Mouse (Mus musculus) spleen, postnatal 14 days (tissue): Measurements from ENCODE around the gene Zc3h15.

Experiments
- DNase-seq, 2 experiments: peaks; one replicate each; pipeline ENCODE4 v3.0.0; 2021 to 2022; ENCODE audit warnings: low spot score in 2 of 2

The Zc3h15 gene

GRCm38 (mm10) chr2:83673843-83674242 lies 29.6 kb downstream of the Zc3h15 start:
- DNase-seq, result no peak

- no peak for DNase-seq
Observed at GRCm38 (mm10) chr2:83674421-83674820, 30.2 kb downstream of the Zc3h15 start.

GRCm38 (mm10) chr2:83674896-83675295 lies 30.7 kb downstream of the Zc3h15 start:
- no peak for DNase-seq

GRCm38 (mm10) chr2:83675681-83676080 lies 31.4 kb downstream of the Zc3h15 start:
- DNase-seq, result no peak

GRCm38 (mm10) chr2:83676226-83676870 lies 32.1 kb downstream of the Zc3h15 start:
- no peak for DNase-seq

- no peak for DNase-seq
Observed at GRCm38 (mm10) chr2:83681332-83681731, 37.1 kb downstream of the Zc3h15 start.

- no peak for DNase-seq
Observed at GRCm38 (mm10) chr2:83681785-83682184, 37.5 kb downstream of the Zc3h15 start.

- DNase-seq, result no peak
Observed at GRCm38 (mm10) chr2:83682282-83682681, 38.0 kb downstream of the Zc3h15 start.

- DNase-seq, result no peak
Observed at GRCm38 (mm10) chr2:83683731-83684519, 39.7 kb downstream of the Zc3h15 start.

GRCm38 (mm10) chr2:83684691-83685090 lies 40.5 kb downstream of the Zc3h15 start:
- DNase-seq, result no peak

- DNase-seq, result no peak
Observed at GRCm38 (mm10) chr2:83690372-83690771, 46.1 kb downstream of the Zc3h15 start.

- DNase-seq, result no peak
Observed at GRCm38 (mm10) chr2:83692651-83693545, 48.7 kb downstream of the Zc3h15 start.

- no peak for DNase-seq
Observed at GRCm38 (mm10) chr2:83694061-83694460, 49.8 kb downstream of the Zc3h15 start.

- no peak for DNase-seq
Observed at GRCm38 (mm10) chr2:83695345-83696247, 51.4 kb downstream of the Zc3h15 start.

- DNase-seq, result no peak
Observed at GRCm38 (mm10) chr2:83698484-83698883, 54.2 kb downstream of the Zc3h15 start.

- DNase-seq, result no peak
Observed at GRCm38 (mm10) chr2:83699324-83699723, 55.1 kb downstream of the Zc3h15 start.

- DNase-seq, result no peak
Observed at GRCm38 (mm10) chr2:83700667-83701066, 56.4 kb downstream of the Zc3h15 start.

GRCm38 (mm10) chr2:83702411-83702810 lies 58.2 kb downstream of the Zc3h15 start:
- no peak for DNase-seq

- DNase-seq, result no peak
Observed at GRCm38 (mm10) chr2:83705580-83706158, 61.4 kb downstream of the Zc3h15 start.

- DNase-seq, result no peak
Observed at GRCm38 (mm10) chr2:83709896-83710524, 65.8 kb downstream of the Zc3h15 start.
